Mouse (Mus musculus): Measurements from ENCODE around the gene Gm12117. TPM values are rescaled to one million over a fixed set of nuclear protein-coding genes. Genes with fewer than 3 reads are reported as not detected.
A peak's percentile ranks its signal among the peaks of the same experiment; 100 is the strongest.

Gm12117 gene
- total RNA-seq (2021) = not detected
- long read RNA-seq, experiment 1 = 0 reads
- long read RNA-seq, experiment 2 = 0 reads

DNA sequence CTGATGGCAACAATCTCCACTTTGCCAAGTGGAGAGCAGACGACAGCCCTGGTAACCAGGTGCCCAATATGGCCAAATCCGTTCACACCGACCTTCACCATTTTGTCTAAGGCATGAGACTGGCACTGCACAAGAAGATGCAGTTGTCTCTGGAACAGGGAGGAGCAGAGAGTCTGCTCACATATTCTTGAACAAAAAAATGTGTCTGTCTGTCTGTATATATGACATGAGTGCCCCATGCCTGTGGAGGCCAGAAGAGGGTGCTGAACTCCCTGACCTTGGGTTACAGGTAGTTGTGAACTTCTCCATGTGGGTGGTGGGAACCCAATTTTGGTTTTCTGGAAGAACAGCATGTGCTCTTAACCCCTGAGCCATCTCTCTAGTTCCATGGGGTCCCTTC is at the start of gene Gm12117:
TSS of gene Gm12117 (minus strand) at position 101 of the 400 bp plus-strand sequence.
- no peak for DNase-seq
- intact Hi-C loops (cut with DNase I) = no loop called here

DNA sequence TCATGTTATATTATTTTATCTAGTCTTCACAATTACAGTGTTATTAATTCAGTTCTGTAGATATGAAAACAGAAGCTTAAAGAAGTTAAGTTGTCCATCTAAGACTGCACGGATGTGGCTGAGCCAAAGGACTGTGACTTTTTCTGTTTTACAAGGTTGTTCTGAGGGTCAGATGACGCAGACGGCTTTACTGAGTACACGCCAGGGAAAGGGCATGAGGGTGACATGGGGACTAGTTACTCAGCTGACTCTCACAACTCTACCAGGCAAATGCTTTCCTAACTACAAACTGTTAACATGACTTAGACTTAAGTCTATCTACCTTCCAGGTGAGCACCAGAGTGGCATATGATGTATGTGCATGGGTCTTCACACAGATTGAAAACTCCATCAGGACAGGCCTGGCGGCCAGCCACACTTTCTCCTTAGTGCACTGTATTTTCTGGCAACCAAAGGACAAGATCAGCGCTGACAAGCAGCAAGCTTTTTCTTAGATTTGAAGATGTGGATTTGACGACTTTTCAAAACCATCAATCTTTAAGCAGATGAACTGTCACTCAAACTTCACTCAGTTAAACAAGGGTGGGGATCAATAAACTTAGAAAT is 42.6 kb upstream of the Gm12117 start:
- intact Hi-C loops (cut with DNase I) = no loop called here
- no peak for DNase-seq

DNA sequence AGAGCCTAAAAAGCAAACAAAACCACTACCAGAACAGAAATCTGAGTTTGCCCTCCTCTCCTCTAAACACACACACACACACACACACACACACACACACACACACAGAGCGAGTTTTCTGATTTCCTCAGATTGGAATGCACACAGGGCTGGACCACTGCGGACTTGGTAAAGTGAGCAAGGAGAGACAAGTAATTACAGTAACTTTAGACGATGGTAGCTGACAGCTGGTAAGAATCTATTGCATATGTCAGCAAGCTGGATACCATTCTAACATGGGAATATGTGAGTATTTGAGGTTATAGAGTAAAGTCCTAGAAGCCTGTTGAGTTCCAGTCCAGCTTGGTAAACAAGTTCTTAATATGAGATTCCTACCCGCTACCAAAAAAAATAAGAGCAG is 33.0 kb upstream of the Gm12117 start:
- DNase-seq = no peak
- intact Hi-C loops (cut with DNase I) = no loop called here

DNA sequence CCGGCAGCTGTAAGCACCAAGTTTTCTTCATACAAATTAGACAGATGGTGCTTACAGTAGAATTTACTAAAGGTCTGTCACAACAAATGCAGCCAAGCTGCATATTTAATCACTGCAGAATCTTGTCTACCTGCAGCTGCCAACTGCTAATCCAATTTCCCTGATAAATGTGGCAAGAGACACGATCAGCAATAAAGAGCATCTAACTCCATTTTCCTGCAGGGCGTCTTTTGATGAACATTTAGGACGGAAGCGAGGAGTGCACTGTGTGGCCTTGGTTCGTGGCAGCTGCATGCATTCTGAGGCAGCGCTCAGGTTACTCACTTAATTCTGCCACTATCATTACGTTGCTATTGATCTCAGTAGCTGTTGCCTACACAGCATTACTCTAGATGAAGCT is 24.3 kb upstream of the Gm12117 start:
- intact Hi-C loops (cut with DNase I) = no loop called here
- DNase-seq = no peak

DNA sequence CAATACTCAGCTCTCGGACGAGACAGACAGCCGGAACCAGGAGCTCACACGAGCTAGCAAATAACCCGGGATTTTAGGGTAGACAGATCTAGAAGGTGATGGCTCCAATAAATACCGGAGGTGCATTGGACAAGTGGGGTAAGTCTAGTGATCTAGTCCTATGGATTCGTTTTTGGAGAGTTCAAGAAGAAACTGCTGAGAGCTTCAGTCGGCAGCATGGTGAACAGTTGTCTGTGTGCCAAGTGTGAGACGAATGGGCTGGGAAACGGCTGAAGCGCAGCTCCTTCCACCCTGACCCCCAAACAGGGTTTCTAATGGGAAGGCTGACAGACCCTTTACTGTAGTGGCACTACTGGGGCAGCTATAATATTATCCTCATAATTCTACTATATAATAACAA is 22.8 kb upstream of the Gm12117 start:
- intact Hi-C loops (cut with DNase I) = loop anchor here (2.0 kb wide), 1 partner anchor 317 kb away; no protein-coding TSS in a partner anchor
- DNase-seq = no peak

DNA sequence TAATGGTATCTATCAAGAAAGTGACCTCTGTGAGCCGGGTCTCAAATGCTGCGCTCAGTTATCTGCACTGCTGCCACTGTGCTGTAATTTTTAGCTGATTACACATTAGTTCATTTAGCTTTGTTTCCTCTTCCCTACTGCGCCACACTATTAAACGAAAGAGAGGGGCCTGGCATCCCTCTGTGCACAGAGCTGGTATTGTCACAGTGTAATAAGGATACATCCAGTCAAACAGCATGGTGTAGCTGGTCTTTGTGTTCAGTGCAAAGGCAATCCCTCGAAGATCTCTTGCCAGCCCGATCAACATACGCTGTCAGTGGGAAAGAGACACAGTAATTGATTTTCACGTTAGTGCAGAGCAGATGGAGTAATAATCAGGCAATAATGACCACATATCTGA is 20.6 kb upstream of the Gm12117 start:
- intact Hi-C loops (cut with DNase I) = no loop called here
- DNase-seq = no peak

DNA sequence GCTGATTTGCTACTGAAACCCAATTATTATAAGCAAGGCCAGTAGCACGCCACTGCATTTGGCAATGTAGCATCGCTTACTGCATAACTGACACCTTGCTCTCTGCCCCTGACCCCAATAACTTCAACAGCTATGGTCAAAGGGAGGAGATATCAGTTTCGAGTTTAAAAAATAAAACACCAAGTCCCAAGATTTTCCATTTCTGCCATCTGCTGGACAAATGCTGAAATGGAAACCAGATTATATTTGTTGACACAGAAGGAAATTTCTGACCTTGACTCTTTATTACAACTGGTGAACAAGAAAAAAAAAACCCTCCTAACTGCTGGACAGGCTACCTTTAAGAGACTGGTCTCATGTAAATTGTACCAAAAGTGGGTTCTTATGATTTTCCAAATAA is 18.9 kb upstream of the Gm12117 start:
- intact Hi-C loops (cut with DNase I) = loop anchor here (1.0 kb wide), 1 partner anchor 119 kb away; no protein-coding TSS in a partner anchor
- peak in 1 of 2 experiments; percentile 25 for DNase-seq

DNA sequence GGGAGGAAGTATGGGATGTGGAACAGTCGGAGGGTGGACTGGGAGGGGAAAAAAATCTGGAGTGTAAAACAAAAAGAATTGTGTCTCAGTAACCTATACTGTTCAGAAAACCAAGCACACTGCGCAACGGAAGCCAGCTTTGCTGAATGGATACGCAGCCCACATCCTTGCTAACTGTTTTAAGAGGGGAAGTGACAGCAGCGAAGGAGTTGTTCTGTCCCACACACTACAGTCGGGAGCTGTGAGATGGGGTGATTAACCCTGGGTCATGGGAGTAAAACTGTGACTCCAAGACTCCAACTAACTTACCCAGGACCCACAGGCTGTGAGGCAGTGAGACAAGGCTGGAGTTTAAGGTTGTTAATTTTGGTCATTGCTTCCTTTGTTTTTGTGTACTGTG is 17.5 kb upstream of the Gm12117 start:
- DNase-seq = no peak
- intact Hi-C loops (cut with DNase I) = no loop called here

DNA sequence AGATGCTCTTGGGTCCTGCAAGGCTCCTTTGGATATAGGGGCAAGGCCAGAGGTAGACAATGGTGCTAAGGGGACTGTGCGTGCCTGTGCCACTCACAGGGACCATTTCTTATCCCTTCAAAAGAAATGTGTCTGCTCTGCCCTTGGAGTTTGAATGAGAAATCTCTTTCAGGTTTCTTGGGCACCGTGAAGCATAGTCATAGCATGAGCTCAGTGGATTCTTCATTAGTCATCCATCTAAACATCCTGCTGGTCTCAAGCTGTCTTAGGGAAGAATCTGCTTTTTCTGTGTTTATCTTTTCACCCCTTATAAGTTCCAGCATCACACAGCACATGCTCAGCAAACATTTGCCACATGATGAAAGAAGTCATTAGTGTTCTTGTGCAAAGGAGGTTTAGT is 2.0 kb upstream of the Gm12117 start:
- intact Hi-C loops (cut with DNase I) = no loop called here
- no peak for DNase-seq

DNA sequence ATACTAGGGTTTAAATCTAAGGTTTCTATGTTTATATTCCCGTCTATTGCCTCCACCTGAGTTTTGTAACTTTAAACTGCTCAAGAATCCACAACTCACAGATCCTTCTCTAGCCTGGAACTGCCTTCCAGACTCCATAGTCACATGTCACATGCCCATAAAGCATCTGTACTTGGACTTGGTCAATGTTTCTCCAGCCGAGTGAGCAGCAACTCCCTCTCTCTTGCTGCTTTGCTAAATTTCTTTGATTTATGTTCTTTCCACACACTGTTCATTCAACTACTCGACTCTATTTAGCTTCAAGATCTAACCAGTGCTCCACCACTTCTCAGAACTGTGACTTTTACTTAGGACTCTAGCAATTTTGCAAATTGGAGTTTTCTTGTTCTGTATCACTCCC is 1.7 kb downstream of the Gm12117 start:
- no peak for DNase-seq
- intact Hi-C loops (cut with DNase I) = no loop called here

DNA sequence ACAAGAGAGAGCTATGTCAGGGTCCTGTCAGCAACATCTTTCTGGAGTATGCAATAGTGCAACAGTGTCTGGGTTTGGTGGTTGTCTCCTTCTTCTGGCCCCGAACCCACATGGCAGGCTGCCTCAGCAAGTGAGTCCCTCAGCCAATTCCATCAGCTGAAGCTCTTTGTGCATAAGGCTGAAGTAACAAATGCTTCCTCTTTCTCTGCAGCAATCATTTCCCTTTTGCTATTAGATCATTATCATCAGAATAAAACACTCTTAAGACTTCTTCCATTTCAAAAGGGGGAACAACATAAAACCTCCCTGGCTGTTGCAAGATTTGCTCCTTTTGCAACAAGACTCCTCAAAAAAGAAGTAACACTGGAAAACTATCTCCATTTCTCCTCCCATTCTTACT is 2.2 kb downstream of the Gm12117 start:
- intact Hi-C loops (cut with DNase I) = no loop called here
- no peak for DNase-seq

DNA sequence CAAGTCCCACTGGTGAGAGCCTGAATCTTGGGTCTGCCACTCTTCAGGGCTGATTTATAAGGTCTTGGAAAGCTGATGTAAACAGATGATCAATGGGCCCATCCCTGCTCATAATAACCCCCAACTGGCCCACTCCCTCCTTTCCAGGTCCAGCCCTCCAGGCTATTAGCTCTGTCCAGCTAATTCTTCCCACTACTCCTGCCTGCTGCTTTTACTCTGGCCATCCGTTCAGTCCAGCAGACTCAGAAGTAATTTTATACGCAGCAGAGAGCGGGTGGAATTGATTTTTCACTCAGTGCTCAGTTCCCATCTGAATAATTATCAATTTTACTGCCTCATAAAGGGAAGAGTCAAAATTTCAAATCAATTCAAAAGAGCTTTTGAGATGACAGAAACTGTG is 36.2 kb downstream of the Gm12117 start:
- intact Hi-C loops (cut with DNase I) = no loop called here
- DNase-seq = no peak

DNA sequence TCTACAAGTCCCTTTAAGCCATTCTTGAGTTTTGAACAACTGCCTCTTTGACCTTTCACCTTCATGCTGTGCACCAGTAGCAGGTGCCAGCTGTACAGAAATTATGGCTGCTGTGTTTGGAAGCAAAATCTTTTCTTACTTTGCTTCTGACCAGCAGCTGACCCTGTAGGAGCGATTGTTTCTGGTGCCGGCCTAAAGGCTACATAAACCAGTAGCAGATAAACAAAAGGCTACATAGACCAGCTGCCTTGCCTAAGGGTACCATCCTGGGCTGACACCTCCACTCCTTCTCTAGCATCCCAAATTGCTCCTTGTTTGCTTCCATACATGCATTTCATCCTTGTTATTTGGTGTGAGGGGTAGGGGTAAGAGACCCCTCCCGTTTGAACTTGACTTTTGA is 42.4 kb downstream of the Gm12117 start:
- DNase-seq = no peak
- intact Hi-C loops (cut with DNase I) = no loop called here

DNA sequence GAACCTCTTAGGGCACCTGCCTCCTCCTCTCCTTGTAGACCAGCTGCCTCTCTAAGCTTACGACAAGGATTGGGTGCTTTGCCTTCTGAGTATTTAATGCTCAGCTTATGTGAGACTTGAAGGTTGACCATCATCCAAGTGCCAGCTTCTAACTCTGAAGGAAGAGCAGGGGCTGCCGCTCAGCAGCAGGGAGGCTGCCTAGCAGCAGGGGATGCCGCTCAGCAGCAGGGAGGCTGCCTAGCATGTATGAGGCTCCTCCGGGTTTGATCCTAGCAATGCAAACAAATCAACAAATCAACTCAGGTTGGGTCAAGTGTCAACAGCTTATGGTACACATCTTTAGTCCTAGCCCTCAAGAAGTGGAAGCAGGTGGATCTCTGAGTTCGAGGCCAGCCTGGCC is 44.5 kb downstream of the Gm12117 start:
- intact Hi-C loops (cut with DNase I) = no loop called here
- no peak for DNase-seq

DNA sequence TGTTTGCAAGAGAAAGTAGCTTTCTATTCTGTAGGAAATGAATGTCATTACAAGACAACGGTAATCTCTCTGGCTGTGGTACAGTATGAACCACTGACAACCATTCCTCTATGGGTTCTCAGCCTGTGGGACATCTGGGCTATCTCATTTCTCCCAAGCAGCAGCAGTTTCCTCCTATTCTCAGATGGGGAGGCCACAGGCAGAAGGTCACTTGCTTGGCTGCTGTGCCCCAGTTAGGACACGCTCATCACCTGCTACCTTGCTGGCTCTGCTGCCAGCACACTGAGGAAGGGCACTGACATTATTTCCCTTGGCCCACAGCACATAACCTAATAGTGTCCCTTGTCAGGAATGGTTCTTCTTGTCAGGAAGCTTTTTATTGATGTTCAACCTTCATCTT is 48.4 kb downstream of the Gm12117 start:
- intact Hi-C loops (cut with DNase I) = no loop called here
- no peak for DNase-seq

DNA sequence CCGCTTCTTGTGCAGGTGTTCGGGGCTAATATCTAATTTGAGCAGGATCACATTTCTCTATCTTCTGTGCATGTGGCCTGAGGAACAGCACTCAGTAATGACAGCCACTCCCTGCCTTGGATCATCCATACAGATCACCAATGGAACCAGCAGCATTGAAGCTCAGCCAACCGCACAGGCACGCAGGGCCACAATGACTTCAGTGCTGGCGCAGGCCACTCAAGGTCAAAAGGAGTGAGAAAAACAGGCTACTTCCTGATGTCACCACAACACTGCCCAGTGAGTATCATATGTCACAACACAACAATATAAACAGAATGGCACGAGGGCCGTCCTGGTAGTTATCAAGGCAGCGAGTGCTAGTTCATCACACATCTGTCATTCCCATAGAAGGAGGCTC is 50.0 kb downstream of the Gm12117 start:
- intact Hi-C loops (cut with DNase I) = no loop called here

More for the DNA sequence above, 50.0 kb downstream of the Gm12117 start:
- DNase-seq = no peak

Other genes with a start within 250 kb of the Gm12117 start
- 1 to 10 TPM; 4.1 to 4.9 TPM for gene Fgf18, start 129.3 kb downstream of the Gm12117 start, total RNA-seq (2021)
- 100 to 1,000 TPM; 136 to 152 TPM for gene Npm1, start 113.5 kb downstream of the Gm12117 start, total RNA-seq (2021)
- gene Tlx3, start 73.1 kb downstream of the Gm12117 start, total RNA-seq (2021) = not detected
- 1 to 10 TPM; 1.1 to 1.6 TPM for gene Ranbp17, start 237.0 kb upstream of the Gm12117 start, total RNA-seq (2021)